Mouse (Mus musculus): Measurements from ENCODE around the gene Nudcd2. TPM values are rescaled to one million over a fixed set of nuclear protein-coding genes. Genes with fewer than 3 reads are reported as not detected.
"Not testable (repeated sequence)": the region's sequence is repeated elsewhere in the genome, so short reads cannot be mapped to it uniquely, and the experiment has no call there.

Nudcd2 gene
- polyA plus RNA-seq (2015; fragmentation: Nextera tagmentation; extraction: Ambion mirVana): 121 and 129 TPM in 2 replicates

DNA sequence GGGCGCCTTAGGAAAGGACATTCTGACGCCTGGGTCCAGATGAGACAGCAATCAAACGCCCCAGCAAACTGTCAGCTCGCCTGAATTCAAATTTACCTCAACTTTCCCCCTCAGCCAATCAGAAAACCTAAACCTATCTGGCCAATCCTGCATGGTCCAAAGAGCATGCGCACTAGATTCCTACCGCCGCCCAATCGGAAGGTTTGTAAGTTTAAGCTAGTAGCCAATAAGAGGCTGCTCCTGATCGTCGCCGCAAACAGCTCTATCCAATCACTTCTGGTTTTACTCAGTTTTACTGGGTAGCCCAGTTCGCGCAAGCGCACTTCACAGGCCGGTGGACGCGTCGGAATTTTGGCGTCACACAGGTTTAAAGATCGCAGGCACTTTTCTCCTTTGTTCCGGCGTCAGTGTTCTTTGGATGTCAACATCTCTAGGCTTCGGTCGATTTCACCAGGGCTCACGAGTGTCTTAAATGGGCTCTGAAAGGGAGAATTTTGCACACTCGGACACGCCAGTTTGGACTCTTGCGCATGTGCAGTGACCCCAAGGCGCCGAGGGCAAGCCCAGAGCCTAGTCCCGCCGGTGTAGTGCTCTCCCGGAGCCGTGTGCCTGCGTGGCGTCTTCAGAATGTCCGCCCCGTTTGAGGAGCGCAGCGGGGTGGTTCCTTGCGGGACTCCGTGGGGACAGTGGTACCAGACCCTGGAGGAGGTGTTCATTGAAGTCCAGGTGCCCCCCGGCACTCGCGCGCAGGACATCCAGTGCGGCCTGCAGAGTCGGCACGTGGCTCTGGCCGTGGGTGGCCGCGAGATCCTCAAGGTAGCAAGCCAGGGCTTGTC, at the start of gene Nudcd2, which contains the start of gene Hmmr:
Gene Nudcd2, plus strand, starts transcription at position 329 of the 836 bp plus-strand sequence.
Gene Hmmr, minus strand, starts transcription at position 84 of the 836 bp plus-strand sequence.
- peak; percentile 99 for ATAC-seq (ENCODE audit: insufficient read depth, low FRiP score)
- Histone ChIP-seq H3K4me3 (replicated peaks; ENCODE audit: low read length) (peak within 1 kb of the TSS; percentile 71), H3K27me3 (ENCODE audit: control insufficient read depth, insufficient read depth, low read length) (no peaks in the 10 kb centered on the region), H3K9me3 (replicated peaks; ENCODE audit: control insufficient read depth, low read length) (no peaks in the 10 kb centered on the region), H3K4me1 (ENCODE audit: control insufficient read depth, insufficient read depth, low read length) (peaks cover 17% of the 10 kb centered on the region), H3K36me3 (ENCODE audit: control insufficient read depth, insufficient read depth, low read length) (peaks cover 9% of the 10 kb centered on the region), H3K9ac (ENCODE audit: low read length) (peak within 1 kb of the TSS; percentile 91), H3K27ac (ENCODE audit: low read length) (peak within 1 kb of the TSS; percentile 69), H3K4me2 (ENCODE audit: low read depth, low read length) (peak within 1 kb of the TSS; percentile 88)
- under 1% methylated on average over 52 of the region's 52 CpGs for WGBS

DNA sequence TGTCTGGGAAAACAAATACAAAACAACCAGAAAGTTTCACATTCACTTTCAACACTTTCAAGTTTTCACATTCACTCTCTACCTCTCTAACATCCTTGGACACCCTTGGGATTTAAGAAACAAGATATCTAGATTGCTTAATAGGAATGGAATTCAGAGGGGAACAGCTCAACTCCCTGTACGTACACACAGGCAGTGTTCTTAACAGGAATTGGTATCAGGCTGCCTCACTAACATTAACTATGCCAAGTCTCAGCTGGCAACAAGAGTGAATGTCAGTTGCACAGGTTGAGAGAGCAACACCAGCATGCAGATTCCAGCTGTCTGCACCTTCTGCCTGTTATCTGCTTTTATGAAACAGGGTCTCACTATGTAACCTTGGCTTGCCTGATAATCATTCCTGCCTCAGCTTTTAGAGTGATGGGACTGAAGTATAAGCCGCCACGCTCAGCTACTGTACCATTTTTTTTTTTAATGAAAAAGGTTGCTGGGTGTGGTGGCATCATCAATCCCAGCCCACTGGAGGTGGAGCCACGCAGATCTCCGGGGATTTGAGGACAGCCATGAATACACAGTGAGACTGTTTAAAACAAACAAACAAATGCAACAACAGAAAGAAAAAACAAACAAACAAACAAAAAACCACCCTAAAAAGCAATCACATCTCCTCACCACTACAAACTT, 42.9 kb upstream of the Nudcd2 start:
- ATAC-seq (ENCODE audit: insufficient read depth, low FRiP score): no peak
- Histone ChIP-seq H3K36me3 (ENCODE audit: control insufficient read depth, insufficient read depth, low read length) (no peaks in the 10 kb centered on the region; the same call in 1 of the 2 replicates), H3K4me1 (ENCODE audit: control insufficient read depth, insufficient read depth, low read length) (peaks cover 15% of the 10 kb centered on the region), H3K27ac (ENCODE audit: low read length) (no peak overlapping the region), H3K4me3 (replicated peaks; ENCODE audit: low read length) (no peak overlapping the region), H3K4me2 (ENCODE audit: low read depth, low read length) (peak overlapping the region; percentile 82), H3K27me3 (ENCODE audit: control insufficient read depth, insufficient read depth, low read length) (no peaks in the 10 kb centered on the region), H3K9me3 (replicated peaks; ENCODE audit: control insufficient read depth, low read length) (no peaks in the 10 kb centered on the region), H3K9ac (ENCODE audit: low read length) (no peak overlapping the region)
- WGBS: 47% methylated on average over 5 of the region's 5 CpGs

DNA sequence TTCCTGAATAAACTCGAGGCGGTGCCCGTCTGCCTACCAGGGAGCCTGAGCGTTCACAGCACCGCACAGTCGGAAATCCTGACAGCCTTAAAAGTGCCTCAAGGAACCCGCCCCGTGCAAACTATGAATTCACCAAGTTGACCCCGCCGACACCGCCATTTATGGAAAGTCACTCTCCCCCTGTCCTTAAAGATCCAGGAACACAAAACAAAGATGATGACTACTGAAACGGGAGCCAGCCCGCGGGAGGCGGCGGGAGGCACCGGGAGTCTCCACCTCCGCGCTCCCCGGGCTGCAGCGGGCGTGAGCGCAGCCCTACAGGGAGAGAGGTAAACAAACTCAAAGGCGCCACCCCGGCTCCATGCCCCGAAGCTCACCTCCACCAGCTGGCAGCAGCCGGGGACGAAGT, 41.4 kb upstream of the Nudcd2 start:
- Histone ChIP-seq H3K27me3 (ENCODE audit: control insufficient read depth, insufficient read depth, low read length) (no peaks in the 10 kb centered on the region), H3K36me3 (ENCODE audit: control insufficient read depth, insufficient read depth, low read length) (no peaks in the 10 kb centered on the region; the same call in 1 of the 2 replicates), H3K9ac (ENCODE audit: low read length) (peak overlapping the region; percentile 82), H3K27ac (ENCODE audit: low read length) (peak overlapping the region; percentile 91), H3K4me3 (replicated peaks; ENCODE audit: low read length) (peak overlapping the region; percentile 85), H3K4me2 (ENCODE audit: low read depth, low read length) (peak overlapping the region; percentile 82), H3K4me1 (ENCODE audit: control insufficient read depth, insufficient read depth, low read length) (peaks cover 15% of the 10 kb centered on the region), H3K9me3 (replicated peaks; ENCODE audit: control insufficient read depth, low read length) (no peaks in the 10 kb centered on the region)
- ATAC-seq (ENCODE audit: insufficient read depth, low FRiP score): peak; percentile 76
- WGBS: 0% methylated on average over 28 of the region's 28 CpGs

DNA sequence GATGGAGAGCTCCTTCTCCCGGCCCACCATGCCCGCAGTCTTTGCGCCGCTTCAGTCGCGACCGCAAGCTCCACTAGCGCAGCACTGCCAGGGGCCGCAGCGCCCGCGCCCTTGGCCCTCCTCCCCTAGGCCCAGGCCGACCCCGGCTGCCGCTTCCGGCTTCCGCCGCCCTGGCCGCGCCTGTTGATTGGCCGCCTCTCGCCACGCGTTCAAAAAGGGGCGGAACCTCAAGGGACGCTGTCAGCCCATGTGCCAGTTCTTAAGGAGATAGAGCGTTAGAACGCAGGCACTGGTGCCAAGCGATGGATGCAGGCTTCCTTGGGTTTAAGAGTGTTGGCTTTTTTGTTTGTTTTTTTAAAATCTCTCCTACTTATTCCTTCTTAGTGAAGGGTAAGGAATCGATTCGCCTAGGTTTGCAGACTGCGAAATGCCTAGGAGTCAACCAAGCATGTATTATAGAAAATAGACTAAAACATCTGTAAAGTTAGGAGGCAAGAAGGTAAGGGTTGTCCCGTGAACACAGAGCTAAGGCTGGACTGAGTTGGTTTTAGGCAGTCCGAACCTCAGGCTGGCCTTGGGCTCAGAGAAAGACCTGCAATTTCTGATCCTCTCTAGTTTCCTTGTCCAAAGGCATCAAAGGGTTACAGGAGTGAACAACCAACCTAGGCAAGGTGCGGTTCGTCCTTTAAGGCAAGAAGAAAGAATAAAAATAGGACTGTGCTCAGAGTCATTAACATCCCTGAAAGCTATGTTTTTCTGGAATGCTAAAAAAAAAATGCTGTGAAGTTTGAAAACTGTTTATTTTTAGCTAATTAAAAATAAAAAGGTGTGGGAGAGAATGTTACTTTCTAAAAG, 40.7 kb upstream of the Nudcd2 start:
- Histone ChIP-seq H3K36me3 (ENCODE audit: control insufficient read depth, insufficient read depth, low read length) (no peaks in the 10 kb centered on the region), H3K9me3 (replicated peaks; ENCODE audit: control insufficient read depth, low read length) (no peaks in the 10 kb centered on the region), H3K27ac (ENCODE audit: low read length) (peak overlapping the region; percentile 98), H3K4me3 (replicated peaks; ENCODE audit: low read length) (peak overlapping the region; percentile 85), H3K4me1 (ENCODE audit: control insufficient read depth, insufficient read depth, low read length) (peaks cover 15% of the 10 kb centered on the region), H3K27me3 (ENCODE audit: control insufficient read depth, insufficient read depth, low read length) (no peaks in the 10 kb centered on the region), H3K9ac (ENCODE audit: low read length) (peak overlapping the region; percentile 82), H3K4me2 (ENCODE audit: low read depth, low read length) (peak overlapping the region; percentile 82)
- under 1% methylated on average over 36 of the region's 36 CpGs for WGBS
- peak; percentile 98 for ATAC-seq (ENCODE audit: insufficient read depth, low FRiP score)

DNA sequence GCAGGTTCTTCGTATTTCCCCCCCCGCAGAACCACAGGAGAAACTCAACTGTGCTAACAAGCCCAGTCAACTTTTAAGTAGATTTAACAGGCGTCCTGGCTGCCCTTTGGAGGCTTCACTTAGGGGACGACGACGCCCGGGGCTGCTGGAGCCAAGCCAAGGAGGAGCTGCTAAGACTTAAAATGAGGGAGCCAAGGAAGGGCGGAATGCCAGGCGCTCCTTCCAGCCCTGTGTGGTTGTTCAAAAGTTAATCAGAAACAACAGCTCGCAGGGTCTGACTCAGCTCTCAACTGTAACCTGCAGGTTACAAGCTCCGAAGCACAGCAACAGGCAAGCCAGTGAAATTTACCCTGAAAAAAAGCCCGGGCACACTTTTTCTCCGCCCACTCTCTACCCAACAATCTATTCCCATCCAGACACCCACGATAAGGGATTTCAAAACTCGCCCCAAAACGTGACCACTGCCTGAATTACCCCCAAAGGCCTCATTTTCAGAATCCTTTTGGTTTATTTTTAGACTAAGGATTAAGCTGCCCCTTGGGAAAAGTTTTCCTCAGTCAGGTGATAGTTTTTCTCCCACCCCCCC, 40.0 kb upstream of the Nudcd2 start:
- ATAC-seq (ENCODE audit: insufficient read depth, low FRiP score): no peak
- 0% methylated on average over 16 of the region's 16 CpGs for WGBS
- H3K9ac ChIP-seq (ENCODE audit: low read length): peak overlapping the region; percentile 81

DNA sequence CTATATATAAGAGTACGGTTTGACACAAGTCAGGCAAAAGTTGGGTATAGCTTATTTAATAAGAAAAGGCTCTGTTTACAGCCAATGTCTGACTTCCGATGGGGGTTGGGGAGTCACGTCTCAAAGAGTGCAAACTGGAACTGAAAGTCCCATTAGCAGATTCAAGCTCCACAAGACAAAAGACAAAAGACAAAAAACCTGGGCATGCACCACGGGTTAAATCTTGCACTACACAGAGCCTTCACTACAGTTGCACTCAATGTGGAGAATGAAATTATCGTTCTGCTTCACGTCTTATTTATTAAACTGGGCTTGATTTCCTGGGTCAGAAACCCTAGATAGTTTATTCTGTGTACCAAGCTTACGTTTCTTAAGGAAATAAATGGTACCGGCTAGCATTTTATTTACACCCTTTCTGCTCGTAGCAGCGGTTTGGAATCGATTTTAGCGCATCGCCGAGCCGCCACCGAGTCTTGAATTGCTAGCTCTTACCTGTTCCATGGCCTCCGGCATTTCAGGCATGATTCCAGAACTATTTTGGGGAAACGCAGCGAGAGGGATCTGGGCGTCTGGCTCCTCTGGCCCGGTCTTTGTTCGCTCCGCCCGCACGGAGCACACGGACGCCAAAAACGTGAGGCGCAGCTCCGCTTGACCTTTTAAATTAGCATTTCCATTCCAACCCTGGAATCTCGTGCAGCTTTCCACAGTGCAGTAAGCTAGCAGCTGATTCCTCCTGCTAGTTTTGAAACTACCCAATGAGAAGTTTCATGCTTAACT, 39.0 kb upstream of the Nudcd2 start:
- under 1% methylated on average over 31 of the region's 31 CpGs for WGBS
- ATAC-seq (ENCODE audit: insufficient read depth, low FRiP score): peak; percentile 15; the same call in 1 of the 2 replicates
- peak overlapping the region; percentile 98 for H3K27ac ChIP-seq (ENCODE audit: low read length)
- peak overlapping the region; percentile 82 for H3K4me2 ChIP-seq (ENCODE audit: low read depth, low read length)
- no peaks in the 10 kb centered on the region for H3K27me3 ChIP-seq (ENCODE audit: control insufficient read depth, insufficient read depth, low read length)
- H3K36me3 ChIP-seq (ENCODE audit: control insufficient read depth, insufficient read depth, low read length): no peaks in the 10 kb centered on the region
- peak overlapping the region; percentile 85 for H3K4me3 ChIP-seq (replicated peaks; ENCODE audit: low read length)
- peak overlapping the region; percentile 81 for H3K9ac ChIP-seq (ENCODE audit: low read length)
- peaks cover 15% of the 10 kb centered on the region for H3K4me1 ChIP-seq (ENCODE audit: control insufficient read depth, insufficient read depth, low read length)
- no peaks in the 10 kb centered on the region for H3K9me3 ChIP-seq (replicated peaks; ENCODE audit: control insufficient read depth, low read length)

More for the DNA sequence above, 40.0 kb upstream of the Nudcd2 start:
- H3K4me3 ChIP-seq (replicated peaks; ENCODE audit: low read length): peak overlapping the region; percentile 85
- peak overlapping the region; percentile 82 for H3K4me2 ChIP-seq (ENCODE audit: low read depth, low read length)
- no peaks in the 10 kb centered on the region for H3K36me3 ChIP-seq (ENCODE audit: control insufficient read depth, insufficient read depth, low read length)
- H3K4me1 ChIP-seq (ENCODE audit: control insufficient read depth, insufficient read depth, low read length): peaks cover 15% of the 10 kb centered on the region
- H3K9me3 ChIP-seq (replicated peaks; ENCODE audit: control insufficient read depth, low read length): no peaks in the 10 kb centered on the region
- peak overlapping the region; percentile 98 for H3K27ac ChIP-seq (ENCODE audit: low read length)
- H3K27me3 ChIP-seq (ENCODE audit: control insufficient read depth, insufficient read depth, low read length): no peaks in the 10 kb centered on the region

DNA sequence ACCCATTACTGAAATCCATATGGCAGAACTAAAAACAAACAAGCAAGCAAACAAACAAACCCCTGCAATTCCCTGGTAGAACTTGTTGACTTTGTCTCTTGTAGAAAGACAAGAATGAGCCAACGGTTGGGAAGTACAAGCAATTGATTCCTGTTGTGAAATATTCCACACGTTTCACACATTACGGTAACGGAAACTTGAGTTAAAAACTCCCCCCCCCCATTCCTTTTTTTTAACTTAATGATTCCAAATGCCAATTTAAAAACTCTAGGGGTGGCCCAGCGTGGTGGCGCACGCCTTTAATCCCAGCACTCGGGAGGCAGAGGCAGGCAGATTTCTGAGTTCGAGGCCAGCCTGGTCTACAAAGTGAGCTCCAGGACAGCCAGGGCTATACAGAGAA, 38.4 kb upstream of the Nudcd2 start, which contains the start of gene Mat2b:
Gene Mat2b, minus strand, starts transcription at position 101 of the 400 bp plus-strand sequence.
- Histone ChIP-seq H3K4me2 (ENCODE audit: low read depth, low read length) (peak within 1 kb of the TSS; percentile 82), H3K27me3 (ENCODE audit: control insufficient read depth, insufficient read depth, low read length) (no peaks in the 10 kb centered on the region), H3K27ac (ENCODE audit: low read length) (peak within 1 kb of the TSS; percentile 98), H3K9ac (ENCODE audit: low read length) (peak within 1 kb of the TSS; percentile 81), H3K4me3 (replicated peaks; ENCODE audit: low read length) (peak within 1 kb of the TSS; percentile 85), H3K9me3 (replicated peaks; ENCODE audit: control insufficient read depth, low read length) (no peaks in the 10 kb centered on the region), H3K36me3 (ENCODE audit: control insufficient read depth, insufficient read depth, low read length) (peaks cover 4% of the 10 kb centered on the region; the same call in 1 of the 2 replicates), H3K4me1 (ENCODE audit: control insufficient read depth, insufficient read depth, low read length) (peaks cover 15% of the 10 kb centered on the region)
- no peak for ATAC-seq (ENCODE audit: insufficient read depth, low FRiP score)
- 84% methylated on average over 9 of the region's 9 CpGs for WGBS

DNA sequence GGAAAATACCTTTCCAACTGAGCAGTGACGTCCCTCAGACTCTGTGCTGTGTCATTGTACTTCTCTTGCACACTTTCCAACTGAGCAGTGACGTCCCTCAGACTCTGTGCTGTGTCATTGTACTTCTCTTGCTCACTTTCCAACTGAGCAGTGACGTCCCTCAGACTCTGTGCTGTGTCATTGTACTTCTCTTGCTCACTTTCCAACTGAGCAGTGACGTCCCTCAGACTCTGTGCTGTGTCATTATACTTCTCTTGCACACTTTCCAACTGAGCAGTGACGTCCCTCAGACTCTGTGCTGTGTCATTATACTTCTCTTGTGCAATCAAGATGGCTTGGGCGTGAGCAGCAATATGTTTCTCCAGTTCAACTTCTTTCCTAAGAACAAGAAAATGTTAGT, 23.6 kb upstream of the Nudcd2 start:
- not testable (repeated sequence) for H3K4me2 ChIP-seq (ENCODE audit: low read depth, low read length); H3K27me3 ChIP-seq (ENCODE audit: control insufficient read depth, insufficient read depth, low read length); H3K4me1 ChIP-seq (ENCODE audit: control insufficient read depth, insufficient read depth, low read length); H3K9me3 ChIP-seq (replicated peaks; ENCODE audit: control insufficient read depth, low read length); ATAC-seq (ENCODE audit: insufficient read depth, low FRiP score); H3K9ac ChIP-seq (ENCODE audit: low read length); H3K27ac ChIP-seq (ENCODE audit: low read length); H3K4me3 ChIP-seq (replicated peaks; ENCODE audit: low read length)
- peaks cover 16% of the 10 kb centered on the region for H3K36me3 ChIP-seq (ENCODE audit: control insufficient read depth, insufficient read depth, low read length)
- 91% methylated on average over 6 of the region's 6 CpGs for WGBS

Data from stomach, embryonic 16.5 days (tissue).